Mouse (Mus musculus): ENCODE results near the gene Tex10. TPM values are rescaled to one million over a fixed set of nuclear protein-coding genes. Genes with fewer than 3 reads are reported as not detected.
A peak's percentile ranks its signal among the peaks of the same experiment; 100 is the strongest.

Tex10 gene
- total and polyA plus RNA-seq, 2 experiments, result 4.0 to 9.6 TPM

DNA sequence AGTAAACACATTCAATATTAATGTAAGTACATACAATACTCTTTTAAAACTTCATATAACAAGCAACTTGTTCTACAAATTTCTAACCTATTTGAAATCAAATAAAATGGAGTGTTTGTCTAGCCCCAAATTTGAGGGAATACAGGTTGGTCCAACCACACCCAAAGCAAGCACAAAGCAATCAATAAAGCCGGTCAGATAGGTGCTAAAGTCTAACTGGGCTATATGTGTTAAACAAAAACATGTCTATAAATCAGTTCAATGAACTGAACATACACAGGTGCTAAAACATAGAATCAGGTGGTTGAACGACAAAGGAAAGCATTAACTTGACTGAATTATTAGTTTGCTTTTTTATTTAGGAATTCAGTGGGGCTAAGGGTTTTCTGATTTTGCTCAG, 45.2 kb downstream of the Tex10 start:
- Histone ChIP-seq H3K4me3 (ENCODE audit: insufficient read depth, low read depth, low read length) (no peak overlapping the region), H3K4me1 (ENCODE audit: control insufficient read depth, insufficient read depth, low read length) (no peaks in the 10 kb centered on the region), H3K9ac (ENCODE audit: low read depth, low read length) (no peak overlapping the region), H3K36me3 (ENCODE audit: control insufficient read depth, insufficient read depth, low read length) (peaks cover 32% of the 10 kb centered on the region), H3K27ac (replicated peaks; ENCODE audit: insufficient read depth, low read depth, low read length) (no peak overlapping the region), H3K79me2 (ENCODE audit: control insufficient read depth, insufficient read depth, low read length) (no peaks in the 10 kb centered on the region), H3K27me3 (ENCODE audit: control insufficient read depth, insufficient read depth, low read length) (no peaks in the 10 kb centered on the region)
- TF ChIP-seq POLR2A (IDR thresholded peaks at IDR 0.05; ENCODE audit: extremely low read depth, insufficient read depth, low read length) (no peak), CTCF (IDR thresholded peaks at IDR 0.05; ENCODE audit: low read depth, low read length) (no peak)
- DNase-seq (ENCODE audit: extremely low read depth, low read depth, low spot score), result peak; percentile 14
- WGBS, result 31% methylated on average over 2 of the region's 2 CpGs

DNA sequence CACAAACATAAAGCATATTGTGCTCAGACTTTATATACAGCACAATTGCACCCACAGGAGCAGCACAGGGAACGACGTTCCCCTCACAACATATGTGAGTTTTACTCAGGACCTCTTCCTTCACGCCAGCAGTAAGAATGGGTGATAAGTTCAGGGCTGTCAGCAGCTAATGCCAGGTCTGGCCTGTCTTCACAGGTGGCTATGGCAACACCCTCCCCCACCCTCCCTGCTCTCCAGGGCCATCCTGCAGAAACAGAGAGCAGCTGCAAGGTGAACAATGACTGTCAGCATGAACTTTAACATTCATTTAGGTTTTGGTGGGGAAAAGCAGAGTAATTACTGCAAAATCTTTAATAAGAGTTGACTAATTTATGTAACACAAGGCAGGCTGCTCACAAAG, 45.8 kb downstream of the Tex10 start:
- Histone ChIP-seq H3K9ac (ENCODE audit: low read depth, low read length) (no peak overlapping the region), H3K36me3 (ENCODE audit: control insufficient read depth, insufficient read depth, low read length) (peaks cover 27% of the 10 kb centered on the region), H3K27me3 (ENCODE audit: control insufficient read depth, insufficient read depth, low read length) (no peaks in the 10 kb centered on the region), H3K79me2 (ENCODE audit: control insufficient read depth, insufficient read depth, low read length) (no peaks in the 10 kb centered on the region), H3K4me1 (ENCODE audit: control insufficient read depth, insufficient read depth, low read length) (no peaks in the 10 kb centered on the region), H3K4me3 (ENCODE audit: insufficient read depth, low read depth, low read length) (no peak overlapping the region), H3K27ac (replicated peaks; ENCODE audit: insufficient read depth, low read depth, low read length) (no peak overlapping the region)
- no peak for DNase-seq (ENCODE audit: extremely low read depth, low read depth, low spot score)
- WGBS, result 90% methylated on average over 3 of the region's 3 CpGs
- no peak for TF ChIP-seq POLR2A (IDR thresholded peaks at IDR 0.05; ENCODE audit: extremely low read depth, insufficient read depth, low read length)
- no peak for TF ChIP-seq CTCF (IDR thresholded peaks at IDR 0.05; ENCODE audit: low read depth, low read length)

DNA sequence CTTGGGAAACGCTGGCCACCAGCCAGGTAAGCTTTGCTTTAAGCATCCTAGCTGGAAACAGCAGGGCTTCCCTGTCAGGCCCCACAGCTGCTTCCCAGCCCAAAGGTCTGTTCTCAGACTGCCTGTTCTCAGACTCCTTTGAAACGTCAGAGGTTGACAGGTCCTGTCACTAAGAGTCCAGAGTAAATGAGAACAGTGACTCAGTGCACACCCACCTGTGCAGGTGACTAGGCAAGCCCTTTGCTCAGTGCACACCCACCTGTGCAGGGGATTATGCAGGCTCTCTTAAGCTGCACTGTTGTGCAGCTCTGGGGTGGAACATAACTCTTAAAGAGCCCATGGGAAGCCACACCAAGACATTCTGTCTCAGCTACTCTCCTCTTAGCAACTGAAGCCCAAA, 49.5 kb downstream of the Tex10 start:
- no peaks in the 10 kb centered on the region for H3K79me2 ChIP-seq (ENCODE audit: control insufficient read depth, insufficient read depth, low read length)
- WGBS, result 33% methylated on average over 2 of the region's 2 CpGs
- no peak for DNase-seq (ENCODE audit: extremely low read depth, low read depth, low spot score)

DNA sequence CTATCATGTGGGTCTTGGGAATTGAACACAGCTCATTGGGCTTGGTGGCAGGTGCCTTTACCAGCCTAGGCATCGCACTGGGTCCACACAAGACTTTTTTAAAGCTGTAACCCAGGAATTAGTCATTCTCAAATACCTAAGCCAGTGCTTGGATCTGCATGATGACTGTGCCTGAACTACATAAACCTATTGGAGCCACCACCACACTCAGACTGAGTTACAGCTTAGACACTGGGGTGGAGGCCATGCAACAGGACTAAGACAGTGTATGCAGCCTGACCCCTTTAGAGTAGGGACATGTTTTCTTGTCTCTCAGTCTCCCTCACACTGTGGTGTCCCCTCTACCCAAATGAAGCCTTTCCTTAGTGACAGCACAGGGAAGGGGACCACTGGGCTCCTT, 50.6 kb downstream of the Tex10 start:
- 100% methylated on average over 1 of the region's 1 CpGs for WGBS
- peaks cover 5% of the 10 kb centered on the region for H3K36me3 ChIP-seq (ENCODE audit: control insufficient read depth, insufficient read depth, low read length)
- no peaks in the 10 kb centered on the region for H3K79me2 ChIP-seq (ENCODE audit: control insufficient read depth, insufficient read depth, low read length)
- DNase-seq (ENCODE audit: extremely low read depth, low read depth, low spot score), result no peak
- no peak overlapping the region for H3K9ac ChIP-seq (ENCODE audit: low read depth, low read length)
- no peaks in the 10 kb centered on the region for H3K27me3 ChIP-seq (ENCODE audit: control insufficient read depth, insufficient read depth, low read length)
- TF ChIP-seq CTCF (IDR thresholded peaks at IDR 0.05; ENCODE audit: low read depth, low read length) (no peak), POLR2A (IDR thresholded peaks at IDR 0.05; ENCODE audit: extremely low read depth, insufficient read depth, low read length) (no peak)
- no peak overlapping the region for H3K27ac ChIP-seq (replicated peaks; ENCODE audit: insufficient read depth, low read depth, low read length)
- H3K4me1 ChIP-seq (ENCODE audit: control insufficient read depth, insufficient read depth, low read length), result no peaks in the 10 kb centered on the region
- no peak overlapping the region for H3K4me3 ChIP-seq (ENCODE audit: insufficient read depth, low read depth, low read length)

More for the DNA sequence above, 49.5 kb downstream of the Tex10 start:
- Histone ChIP-seq H3K4me3 (ENCODE audit: insufficient read depth, low read depth, low read length) (no peak overlapping the region), H3K9ac (ENCODE audit: low read depth, low read length) (no peak overlapping the region), H3K36me3 (ENCODE audit: control insufficient read depth, insufficient read depth, low read length) (peaks cover 5% of the 10 kb centered on the region), H3K27ac (replicated peaks; ENCODE audit: insufficient read depth, low read depth, low read length) (no peak overlapping the region), H3K4me1 (ENCODE audit: control insufficient read depth, insufficient read depth, low read length) (no peaks in the 10 kb centered on the region), H3K27me3 (ENCODE audit: control insufficient read depth, insufficient read depth, low read length) (no peaks in the 10 kb centered on the region)
- TF ChIP-seq CTCF (IDR thresholded peaks at IDR 0.05; ENCODE audit: low read depth, low read length) (no peak), POLR2A (IDR thresholded peaks at IDR 0.05; ENCODE audit: extremely low read depth, insufficient read depth, low read length) (no peak)

DNA sequence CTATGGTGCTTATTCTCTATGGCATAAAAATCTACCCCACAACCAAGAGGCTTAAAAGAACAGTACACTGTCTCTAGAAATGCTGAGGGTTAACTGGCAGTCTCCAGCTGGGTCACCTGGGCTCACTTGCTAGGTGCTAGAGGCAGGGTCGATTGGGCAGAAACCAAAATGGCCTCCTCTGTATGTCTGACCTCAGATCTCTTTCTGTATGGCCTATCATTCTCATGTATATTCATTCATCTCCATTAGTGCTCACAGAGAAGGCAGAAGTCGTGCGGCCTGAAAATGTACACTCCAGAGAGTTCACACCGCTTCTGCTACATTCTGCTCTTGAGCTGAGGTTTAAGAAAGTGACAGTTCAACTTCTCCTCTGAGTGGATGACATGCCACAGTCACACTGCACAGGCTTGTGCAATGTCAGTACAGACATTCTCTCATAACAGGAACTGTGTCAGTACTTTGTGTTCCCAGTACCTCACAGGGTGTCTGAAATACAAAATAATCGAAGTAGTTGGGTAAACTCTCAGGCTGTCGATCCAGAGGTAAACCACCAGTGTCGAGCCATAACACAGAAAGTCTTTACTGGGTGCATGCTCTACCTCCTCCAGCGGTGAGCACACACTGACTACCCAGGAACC, 54.3 kb downstream of the Tex10 start:
- DNase-seq (ENCODE audit: extremely low read depth, low read depth, low spot score), result peak; percentile 11
- no peak overlapping the region for H3K4me3 ChIP-seq (ENCODE audit: insufficient read depth, low read depth, low read length)
- H3K79me2 ChIP-seq (ENCODE audit: control insufficient read depth, insufficient read depth, low read length), result no peaks in the 10 kb centered on the region
- no peaks in the 10 kb centered on the region for H3K27me3 ChIP-seq (ENCODE audit: control insufficient read depth, insufficient read depth, low read length)
- H3K9ac ChIP-seq (ENCODE audit: low read depth, low read length), result no peak overlapping the region
- peaks cover 3% of the 10 kb centered on the region; the same call in 1 of the 2 replicates for H3K36me3 ChIP-seq (ENCODE audit: control insufficient read depth, insufficient read depth, low read length)
- no peak overlapping the region for H3K27ac ChIP-seq (replicated peaks; ENCODE audit: insufficient read depth, low read depth, low read length)
- no peaks in the 10 kb centered on the region for H3K4me1 ChIP-seq (ENCODE audit: control insufficient read depth, insufficient read depth, low read length)
- 79% methylated on average over 8 of the region's 8 CpGs for WGBS
- TF ChIP-seq CTCF (IDR thresholded peaks at IDR 0.05; ENCODE audit: low read depth, low read length) (no peak), POLR2A (IDR thresholded peaks at IDR 0.05; ENCODE audit: extremely low read depth, insufficient read depth, low read length) (no peak)

DNA sequence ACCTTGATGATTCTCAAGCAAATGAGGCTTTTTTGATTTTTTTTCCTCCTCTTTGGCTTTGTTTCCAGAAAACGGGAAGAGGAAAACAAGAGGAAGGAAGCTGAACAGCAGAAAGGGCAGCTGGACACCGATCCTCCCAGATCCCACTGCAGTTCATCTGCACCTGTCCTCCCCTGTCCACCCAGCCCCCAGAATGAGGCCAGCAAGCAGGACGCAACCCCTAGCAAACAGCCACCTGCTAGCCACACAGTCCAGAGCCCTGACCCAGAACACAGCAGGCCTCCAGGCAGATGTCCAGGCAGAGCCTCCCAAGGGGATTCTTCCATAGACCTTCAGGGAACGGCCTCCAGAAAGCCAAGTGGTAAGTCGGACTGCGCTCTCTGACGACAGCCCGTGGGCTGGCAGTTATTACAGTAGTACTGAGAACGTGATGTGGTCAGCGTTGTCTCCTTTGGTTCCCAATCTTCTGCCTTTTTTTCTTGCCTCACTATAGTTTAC, 57.4 kb downstream of the Tex10 start:
- Histone ChIP-seq H3K4me3 (ENCODE audit: insufficient read depth, low read depth, low read length) (no peak overlapping the region), H3K27me3 (ENCODE audit: control insufficient read depth, insufficient read depth, low read length) (no peaks in the 10 kb centered on the region), H3K36me3 (ENCODE audit: control insufficient read depth, insufficient read depth, low read length) (no peaks in the 10 kb centered on the region; the same call in 1 of the 2 replicates), H3K27ac (replicated peaks; ENCODE audit: insufficient read depth, low read depth, low read length) (no peak overlapping the region), H3K4me1 (ENCODE audit: control insufficient read depth, insufficient read depth, low read length) (no peaks in the 10 kb centered on the region), H3K9ac (ENCODE audit: low read depth, low read length) (no peak overlapping the region), H3K79me2 (ENCODE audit: control insufficient read depth, insufficient read depth, low read length) (no peaks in the 10 kb centered on the region)
- 85% methylated on average over 10 of the region's 10 CpGs for WGBS
- TF ChIP-seq CTCF (IDR thresholded peaks at IDR 0.05; ENCODE audit: low read depth, low read length) (no peak), POLR2A (IDR thresholded peaks at IDR 0.05; ENCODE audit: extremely low read depth, insufficient read depth, low read length) (no peak)
- DNase-seq (ENCODE audit: extremely low read depth, low read depth, low spot score), result no peak

Measured in liver, adult 2 months (tissue).